Mouse (Mus musculus) stomach, embryonic 16.5 days (tissue): ENCODE measurements around the gene Gm14862. TPM values are rescaled to one million over a fixed set of nuclear protein-coding genes. Genes with fewer than 3 reads are reported as not detected.

Source experiments
- ATAC-seq: fragments of 200-750 bp; cut with Nextera tagmentation; 2 replicates; pipeline ENCODE4 v1.8.0; 2017; ENCODE audit warnings: moderate number of reproducible peaks, moderate TSS enrichment; ENCODE audit not compliant: insufficient read depth, low FRiP score
- H3K27ac ChIP-seq: fragments of 300-500 bp; sonication (generic); 2 replicates; pipeline ENCODE4 v1.5.1; 2014; ENCODE audit warnings: low read length
- H3K27me3 ChIP-seq: fragments of 300-500 bp; sonication (generic); 2 replicates; pipeline ENCODE4 v1.6.1; 2014; ENCODE audit warnings: low read length, control low read depth, mixed read lengths; ENCODE audit not compliant: control insufficient read depth, insufficient read depth
- H3K36me3 ChIP-seq: fragments of 300-500 bp; sonication (generic); 2 replicates; pipeline ENCODE4 v1.6.1; 2014; ENCODE audit warnings: low read length; ENCODE audit not compliant: control insufficient read depth, insufficient read depth
- H3K4me1 ChIP-seq: fragments of 300-500 bp; sonication (generic); 2 replicates; pipeline ENCODE4 v1.6.1; 2014; ENCODE audit warnings: low read length, control low read depth, mixed read lengths; ENCODE audit not compliant: control insufficient read depth, insufficient read depth
- H3K4me2 ChIP-seq: fragments of 300-500 bp; sonication (generic); 2 replicates; pipeline ENCODE4 v1.6.1; 2014; ENCODE audit warnings: low read depth, low read length, mixed read lengths
- H3K4me3 ChIP-seq: fragments of 300-500 bp; sonication (generic); replicated peaks from 2 replicates; pipeline ENCODE4 v1.5.1; 2014; ENCODE audit warnings: mild to moderate bottlenecking, low read length
- H3K9ac ChIP-seq: fragments of 300-500 bp; sonication (generic); 2 replicates; pipeline ENCODE4 v1.6.1; 2014; ENCODE audit warnings: low read length
- H3K9me3 ChIP-seq: fragments of 300-500 bp; sonication (generic); replicated peaks from 2 replicates; pipeline ENCODE4 v1.6.1; 2016; ENCODE audit warnings: low read length, control low read depth; ENCODE audit not compliant: control insufficient read depth
- WGBS: fragments of 180-500 bp; shearing (Covaris S2); extraction: QIAGEN DNeasy Blood & Tissue Kit; methylation state at CpG from one replicate; pipeline ENCODE4 v1.1.7; 2014; 5-methylcytosine and 5-hydroxymethylcytosine counted together
- polyA plus RNA-seq: library from polyadenylated mRNA; unstranded; fragments of >200 nt; fragmentation: Nextera tagmentation; extraction: Ambion mirVana; gene quantifications from 2 replicates; pipeline ENCODE4 v1.2.1, GENCODE M21; 2015

The Gm14862 gene
- polyA plus RNA-seq, 1 experiment from 2014 or later, result 0.28 TPM

GRCm38 (mm10) chrX:9272460-9273361 lies 16.0 kb upstream of the Gm14862 start, which contains the start of gene Xk:
Gene Xk (plus strand): TSS chrX:9272756.
- Histone ChIP-seq H3K4me2 (peak within 1 kb of the TSS; percentile 51), H3K36me3 (no peaks in the 10 kb centered on the region), H3K4me1 (no peaks in the 10 kb centered on the region; the same call in 1 of the 2 replicates), H3K4me3 (peak within 1 kb of the TSS; percentile 57), H3K27ac (peak within 1 kb of the TSS; percentile 70), H3K9me3 (no peaks in the 10 kb centered on the region), H3K9ac (peak within 1 kb of the TSS; percentile 71), H3K27me3 (no peaks in the 10 kb centered on the region)
- 8% methylated on average over 61 of the region's 94 CpGs for WGBS
- ATAC-seq, result peak; percentile 92

DNA sequence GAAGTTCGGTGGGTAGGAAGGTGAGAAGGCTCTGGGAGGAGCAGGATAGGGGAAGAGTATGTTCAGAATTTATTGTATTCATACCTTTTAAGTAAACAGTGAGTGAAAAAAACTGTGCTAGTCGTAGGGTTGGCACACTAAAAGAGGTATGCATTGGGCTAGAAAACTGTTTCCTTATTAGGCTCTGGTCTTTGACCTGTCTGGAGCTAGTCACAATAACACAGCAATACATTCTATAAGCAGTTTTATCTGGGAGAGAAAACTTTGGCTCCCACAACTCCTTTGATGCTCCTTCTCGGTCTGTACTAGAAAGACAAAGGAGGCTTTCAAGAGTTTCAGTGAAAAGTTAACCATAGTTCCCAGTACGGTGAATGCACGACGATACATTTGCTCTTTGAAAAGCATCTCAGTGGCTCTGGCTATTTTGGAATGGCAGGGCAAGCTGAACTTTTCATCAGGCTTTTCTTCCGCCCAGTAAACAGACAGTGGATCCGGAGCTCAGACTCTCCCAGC lies 15.3 kb upstream of the Gm14862 start:
- Histone ChIP-seq H3K9me3 (no peaks in the 10 kb centered on the region), H3K9ac (peak overlapping the region; percentile 71), H3K27me3 (no peaks in the 10 kb centered on the region), H3K4me2 (peak overlapping the region; percentile 51), H3K27ac (peak overlapping the region; percentile 70; the same call in 1 of the 2 replicates), H3K36me3 (no peaks in the 10 kb centered on the region), H3K4me1 (no peaks in the 10 kb centered on the region; the same call in 1 of the 2 replicates), H3K4me3 (peak overlapping the region; percentile 57)
- ATAC-seq, result peak; percentile 48; the same call in 1 of the 2 replicates
- WGBS, result 14% methylated on average over 8 of the region's 8 CpGs

DNA sequence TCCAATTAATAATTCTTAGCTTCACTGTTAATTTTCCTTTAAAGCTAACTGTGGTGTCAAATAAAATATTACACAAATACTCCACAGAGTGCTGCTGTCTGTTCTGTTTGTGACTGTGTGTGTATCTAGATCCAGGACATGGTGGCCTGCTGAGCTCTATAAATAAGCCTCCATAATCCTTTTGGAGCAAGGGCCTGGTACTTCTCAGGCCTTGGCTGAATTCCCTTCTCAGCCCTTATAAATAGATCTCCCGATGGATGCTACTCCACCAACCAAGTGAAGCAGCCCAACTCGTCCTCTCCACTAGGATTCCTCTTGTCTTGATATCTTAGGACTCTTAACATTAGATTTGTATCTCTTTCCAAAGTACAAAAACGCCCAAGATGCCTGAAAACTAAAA lies 14.4 kb upstream of the Gm14862 start:
- no peak for ATAC-seq
- H3K4me3 ChIP-seq, result no peak overlapping the region
- H3K27me3 ChIP-seq, result no peaks in the 10 kb centered on the region
- H3K36me3 ChIP-seq, result no peaks in the 10 kb centered on the region
- H3K4me2 ChIP-seq, result no peak overlapping the region
- 58% methylated on average over 3 of the region's 3 CpGs for WGBS
- no peak overlapping the region for H3K27ac ChIP-seq
- no peaks in the 10 kb centered on the region; the same call in 1 of the 2 replicates for H3K4me1 ChIP-seq
- no peak overlapping the region for H3K9ac ChIP-seq
- no peaks in the 10 kb centered on the region for H3K9me3 ChIP-seq

DNA sequence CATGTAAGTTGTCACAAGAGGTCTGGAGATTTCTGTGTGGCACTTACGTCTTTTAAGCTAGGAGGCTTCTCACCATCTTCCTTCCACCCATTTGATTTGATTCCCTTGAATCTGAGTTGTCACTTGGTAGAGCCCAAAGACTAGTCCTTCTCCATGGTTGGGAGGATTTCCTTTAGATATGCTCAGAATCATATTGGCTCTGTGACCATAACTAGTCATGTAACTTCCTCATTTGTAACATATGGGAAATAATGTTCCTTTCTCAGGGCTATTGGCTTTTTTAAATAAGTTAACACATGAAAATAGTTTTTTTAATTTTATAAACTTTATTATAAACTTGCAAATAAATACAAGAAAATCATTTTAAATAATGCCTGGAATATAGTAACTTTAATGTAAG lies 2.6 kb upstream of the Gm14862 start:
- Histone ChIP-seq H3K9me3 (no peaks in the 10 kb centered on the region), H3K27me3 (no peaks in the 10 kb centered on the region), H3K9ac (no peak overlapping the region), H3K4me3 (no peak overlapping the region), H3K27ac (no peak overlapping the region), H3K4me2 (no peak overlapping the region), H3K4me1 (no peaks in the 10 kb centered on the region), H3K36me3 (no peaks in the 10 kb centered on the region)
- no peak for ATAC-seq
- 79% methylated on average over 1 of the region's 1 CpGs for WGBS

- no peak overlapping the region for H3K4me2 ChIP-seq
- no peak for ATAC-seq
- H3K27me3 ChIP-seq, result no peaks in the 10 kb centered on the region
- WGBS, result 72% methylated on average over 7 of the region's 7 CpGs
- H3K4me3 ChIP-seq, result no peak overlapping the region
- no peak overlapping the region for H3K9ac ChIP-seq
- H3K4me1 ChIP-seq, result no peaks in the 10 kb centered on the region
- H3K27ac ChIP-seq, result no peak overlapping the region
- H3K9me3 ChIP-seq, result no peaks in the 10 kb centered on the region
- H3K36me3 ChIP-seq, result no peaks in the 10 kb centered on the region
These were observed 1.1 kb upstream of the Gm14862 start for GRCm38 (mm10) chrX:9257831-9258230.

- H3K9ac ChIP-seq, result no peak overlapping the region
- no peak overlapping the region for H3K4me3 ChIP-seq
- no peaks in the 10 kb centered on the region for H3K9me3 ChIP-seq
- WGBS, result 87% methylated on average over 3 of the region's 3 CpGs
- H3K27ac ChIP-seq, result no peak overlapping the region
- H3K4me1 ChIP-seq, result no peaks in the 10 kb centered on the region
- H3K4me2 ChIP-seq, result no peak overlapping the region
- no peaks in the 10 kb centered on the region for H3K36me3 ChIP-seq
- ATAC-seq, result no peak
- no peaks in the 10 kb centered on the region for H3K27me3 ChIP-seq
These were observed 1.8 kb downstream of the Gm14862 start for GRCm38 (mm10) chrX:9254901-9255300.

- Histone ChIP-seq H3K9me3 (no peaks in the 10 kb centered on the region), H3K9ac (no peak overlapping the region), H3K27me3 (no peaks in the 10 kb centered on the region), H3K4me1 (no peaks in the 10 kb centered on the region), H3K4me3 (no peak overlapping the region), H3K4me2 (no peak overlapping the region), H3K27ac (no peak overlapping the region), H3K36me3 (no peaks in the 10 kb centered on the region)
- WGBS, result 68% methylated on average over 10 of the region's 10 CpGs
- no peak for ATAC-seq
These were observed 2.7 kb downstream of the Gm14862 start for GRCm38 (mm10) chrX:9253990-9254389.

- H3K4me3 ChIP-seq, result no peak overlapping the region
- H3K4me1 ChIP-seq, result no peaks in the 10 kb centered on the region
- peak overlapping the region; percentile 51 for H3K27ac ChIP-seq
- no peak overlapping the region for H3K9ac ChIP-seq
- ATAC-seq, result peak; percentile 50; the same call in 1 of the 2 replicates
- whole genome bisulfite sequencing, result 41% methylated on average over 5 of the region's 5 CpGs
- no peaks in the 10 kb centered on the region for H3K9me3 ChIP-seq
- no peaks in the 10 kb centered on the region for H3K36me3 ChIP-seq
- H3K4me2 ChIP-seq, result no peak overlapping the region
- no peaks in the 10 kb centered on the region for H3K27me3 ChIP-seq
These were observed 7.8 kb downstream of the Gm14862 start for GRCm38 (mm10) chrX:9248911-9249310.

- peaks cover 3% of the 10 kb centered on the region; the same call in 1 of the 2 replicates for H3K4me1 ChIP-seq
- no peak overlapping the region for H3K9ac ChIP-seq
- H3K4me2 ChIP-seq, result no peak overlapping the region
- no peak overlapping the region for H3K27ac ChIP-seq
- H3K36me3 ChIP-seq, result no peaks in the 10 kb centered on the region
- WGBS, result 51% methylated on average over 12 of the region's 12 CpGs
- peak; percentile 56 for ATAC-seq
- no peak overlapping the region for H3K4me3 ChIP-seq
- no peaks in the 10 kb centered on the region for H3K9me3 ChIP-seq
- no peaks in the 10 kb centered on the region for H3K27me3 ChIP-seq
These were observed 11.9 kb downstream of the Gm14862 start for GRCm38 (mm10) chrX:9244603-9245336.
